Mouse (Mus musculus) cerebellum, adult 2 months (tissue): Measurements from ENCODE around the gene Klc4.

Source experiments
- CTCF ChIP-seq: fragments of 200-500 bp; IDR thresholded peaks from 2 replicates; pipeline ENCODE4 v1.5.1; 2011; ENCODE audit warnings: low read depth, mild to moderate bottlenecking, control low read depth, low read length, moderate library complexity, borderline replicate concordance; ENCODE audit not compliant: insufficient read depth
- POLR2A ChIP-seq: fragments of 200-500 bp; IDR thresholded peaks from 2 replicates; pipeline ENCODE4 v1.6.1; 2011; ENCODE audit warnings: low read length, control low read depth, borderline replicate concordance; ENCODE audit not compliant: insufficient read depth

DNA sequence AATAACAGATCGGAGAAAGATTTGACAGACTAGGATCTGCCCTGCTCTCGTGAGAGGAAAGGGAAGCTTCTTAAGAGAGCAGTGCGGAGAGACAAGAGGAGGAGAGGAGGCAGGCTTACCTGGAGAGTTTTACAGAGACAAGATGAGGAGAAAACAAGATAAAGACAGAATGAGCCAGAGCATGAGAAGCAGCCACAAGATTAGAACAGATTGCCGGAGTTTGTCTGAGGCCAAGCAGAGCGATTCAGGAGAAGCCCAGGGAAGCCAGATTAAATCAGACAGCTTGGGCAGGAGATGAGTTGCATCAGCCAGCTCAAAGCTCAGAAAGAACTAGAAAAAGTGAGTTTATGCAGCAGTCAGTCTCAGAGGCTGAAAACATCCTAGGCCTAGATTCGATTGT lies 56.9 kb downstream of the Klc4 start:
- TF ChIP-seq CTCF = no peak
- TF ChIP-seq POLR2A = no peak
